Mouse (Mus musculus): ENCODE measurements around the gene Ccdc158. TPM values are rescaled to one million over a fixed set of nuclear protein-coding genes. Genes with fewer than 3 reads are reported as not detected.

Ccdc158 gene
- polyA plus RNA-seq, 1 experiment from 2014 or later, result 0.44 TPM

DNA sequence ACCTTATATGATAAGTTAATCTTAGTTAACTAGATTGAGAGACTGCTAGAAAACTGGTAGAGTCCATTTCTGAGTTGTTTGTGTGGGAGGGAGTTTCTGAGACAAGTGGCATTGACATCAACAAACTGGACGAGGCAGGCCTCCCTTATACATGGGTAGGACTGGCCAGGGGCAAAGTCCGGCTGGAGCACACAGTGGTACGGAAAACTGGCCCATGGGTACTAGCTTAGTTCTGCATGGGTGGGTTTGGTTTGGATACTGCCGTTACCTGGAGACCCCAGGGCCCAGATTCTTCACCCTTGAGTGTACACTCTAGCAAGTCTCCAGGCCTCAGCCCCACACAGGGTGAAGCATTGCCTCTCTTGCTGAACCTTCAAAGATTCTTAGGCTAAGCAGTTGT is 62.3 kb downstream of the Ccdc158 start:
- Histone ChIP-seq H3K36me3 (no peaks in the 10 kb centered on the region), H3K4me3 (no peak overlapping the region), H3K4me2 (no peak overlapping the region), H3K9ac (no peak overlapping the region), H3K4me1 (replicated peaks) (no peaks in the 10 kb centered on the region), H3K9me3 (no peaks in the 10 kb centered on the region), H3K27ac (no peak overlapping the region), H3K27me3 (no peaks in the 10 kb centered on the region)
- WGBS, result 86% methylated on average over 4 of the region's 4 CpGs
- no peak for ATAC-seq (ENCODE audit: low FRiP score)

DNA sequence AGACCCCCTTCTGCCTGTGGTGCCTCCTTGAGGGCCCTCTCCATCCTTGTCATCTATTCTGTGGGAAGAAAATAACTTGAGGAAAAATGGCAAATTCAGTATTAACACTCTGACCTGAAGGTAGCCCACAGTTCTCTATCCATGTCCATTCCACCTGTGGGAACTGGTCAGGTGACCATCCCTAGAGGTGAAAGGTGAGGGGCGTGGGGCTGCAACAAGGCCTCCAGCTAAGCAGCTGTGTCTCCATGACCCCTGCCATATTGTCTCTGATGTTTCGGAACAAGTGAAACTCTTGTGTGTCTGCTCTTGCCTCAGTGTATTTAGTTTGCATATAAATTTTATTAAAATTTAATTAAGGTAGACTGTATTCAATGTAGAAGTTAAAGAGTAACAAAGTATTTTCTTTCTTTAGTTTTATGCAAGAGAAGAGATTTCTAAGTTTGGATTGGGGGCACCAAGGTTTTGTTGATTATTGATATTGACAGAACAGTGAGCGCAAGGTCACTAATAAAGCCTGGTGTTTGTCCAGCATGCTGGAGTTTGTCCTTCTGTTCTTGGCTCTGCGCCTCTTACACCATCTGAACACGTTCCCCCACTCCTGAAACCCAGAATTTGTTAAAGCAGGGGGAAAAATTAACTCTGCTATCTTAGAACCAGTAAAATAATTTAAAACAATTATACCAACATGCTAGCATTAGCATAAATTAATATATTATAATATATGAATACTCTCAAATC is 67.4 kb downstream of the Ccdc158 start:
- Histone ChIP-seq H3K27me3 (peaks cover 2% of the 10 kb centered on the region; the same call in 1 of the 2 replicates), H3K4me1 (replicated peaks) (no peaks in the 10 kb centered on the region; the same call in 1 of the 2 replicates), H3K9ac (no peak overlapping the region), H3K4me3 (no peak overlapping the region), H3K4me2 (no peak overlapping the region), H3K9me3 (no peaks in the 10 kb centered on the region), H3K36me3 (no peaks in the 10 kb centered on the region), H3K27ac (no peak overlapping the region)
- no peak for ATAC-seq (ENCODE audit: low FRiP score)
- WGBS, result 93% methylated on average over 5 of the region's 5 CpGs

DNA sequence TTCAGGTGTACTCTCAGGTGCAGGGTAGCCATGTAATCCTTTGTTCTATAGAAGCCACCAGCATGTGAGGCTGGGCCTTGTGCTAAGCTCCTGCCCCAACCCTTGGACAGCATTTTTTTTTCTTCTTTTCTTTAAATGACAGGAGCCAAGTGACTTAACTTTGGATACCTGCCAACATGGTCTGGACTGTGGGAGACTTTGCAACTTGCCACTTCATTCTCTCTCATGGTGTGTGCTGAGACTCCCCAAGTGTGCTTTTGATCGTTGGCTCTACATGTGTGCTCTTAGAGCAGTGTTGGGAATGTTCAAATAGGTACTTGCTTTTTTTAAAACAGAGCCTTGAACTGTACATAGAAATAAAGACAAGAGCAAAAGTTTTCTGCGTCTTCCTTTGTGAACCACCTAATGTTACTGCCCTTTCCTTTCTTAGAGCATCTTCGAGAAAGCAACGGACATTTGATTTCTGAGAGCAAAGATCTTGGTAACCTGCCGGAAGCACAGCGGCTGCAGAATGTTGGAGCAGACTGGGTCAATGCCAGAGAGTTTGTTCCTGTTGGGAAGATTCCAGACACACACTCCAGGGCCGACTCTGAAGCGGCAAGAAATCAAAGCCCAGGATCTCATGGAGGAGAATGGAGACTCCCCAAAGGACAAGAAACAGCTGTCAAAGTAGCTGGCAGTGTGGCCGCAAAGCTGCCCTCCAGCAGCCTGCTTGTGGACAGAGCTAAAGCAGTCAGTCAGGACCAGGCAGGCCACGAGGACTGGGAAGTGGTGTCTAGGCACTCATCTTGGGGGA is 70.4 kb downstream of the Ccdc158 start:
- H3K9ac ChIP-seq, result no peak overlapping the region
- 70% methylated on average over 10 of the region's 10 CpGs for WGBS
- H3K27ac ChIP-seq, result no peak overlapping the region
- no peak for ATAC-seq (ENCODE audit: low FRiP score)
- no peaks in the 10 kb centered on the region; the same call in 1 of the 2 replicates for H3K4me1 ChIP-seq (replicated peaks)
- no peaks in the 10 kb centered on the region for H3K36me3 ChIP-seq
- no peak overlapping the region for H3K4me2 ChIP-seq
- no peaks in the 10 kb centered on the region for H3K9me3 ChIP-seq
- H3K4me3 ChIP-seq, result no peak overlapping the region
- H3K27me3 ChIP-seq, result peaks cover 13% of the 10 kb centered on the region; the same call in 1 of the 2 replicates

DNA sequence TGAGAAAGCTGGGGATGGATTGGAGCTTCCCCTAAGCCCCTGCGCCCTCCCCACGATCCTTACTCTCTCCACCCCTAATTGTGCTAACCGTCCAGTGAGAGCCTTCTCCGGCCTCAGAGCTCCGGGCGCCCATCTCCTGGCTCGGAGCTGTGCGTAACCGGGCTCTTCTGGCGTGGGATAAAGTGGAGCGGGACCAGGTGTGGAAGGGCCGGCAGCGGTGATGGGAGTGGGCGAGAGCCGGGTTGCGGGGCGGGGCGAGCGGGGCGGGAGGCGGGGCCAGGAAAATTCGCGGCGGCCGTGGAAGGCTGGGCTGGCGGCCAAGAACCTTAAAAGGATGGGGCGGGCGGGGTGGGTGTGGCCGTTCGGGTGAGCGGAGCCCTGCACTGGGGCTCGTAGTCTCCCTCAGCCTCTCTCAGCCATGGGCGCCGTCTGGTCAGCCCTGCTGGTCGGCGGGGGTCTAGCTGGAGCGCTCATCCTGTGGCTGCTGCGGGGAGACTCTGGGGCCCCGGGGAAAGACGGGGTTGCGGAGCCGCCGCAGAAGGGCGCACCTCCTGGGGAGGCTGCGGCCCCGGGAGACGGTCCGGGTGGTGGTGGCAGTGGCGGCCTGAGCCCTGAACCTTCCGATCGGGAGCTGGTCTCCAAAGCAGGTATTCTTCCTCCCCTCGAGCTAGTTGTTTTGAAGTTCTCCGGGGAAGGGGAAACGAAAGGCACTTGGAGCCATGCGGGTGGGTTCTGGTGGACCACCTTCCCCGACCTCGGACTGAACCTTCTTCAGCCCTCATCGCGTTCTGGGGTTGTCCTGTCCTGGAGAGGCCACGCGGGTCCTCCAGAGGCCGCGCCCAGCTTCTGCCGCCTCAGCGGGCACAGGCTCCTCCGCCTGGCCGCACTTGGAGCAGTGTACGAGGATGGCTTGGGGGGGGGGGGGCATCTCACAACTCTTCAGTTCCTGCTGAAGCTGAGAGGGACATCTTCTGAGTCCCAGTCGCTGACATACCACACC is 72.1 kb downstream of the Ccdc158 start, which contains the start of gene Stbd1:
Gene Stbd1 (plus strand): TSS at position 351 of the 1,000 bp plus-strand sequence.
- H3K27me3 ChIP-seq, result peaks cover 13% of the 10 kb centered on the region; the same call in 1 of the 2 replicates
- 1% methylated on average over 61 of the region's 69 CpGs for WGBS
- H3K27ac ChIP-seq, result no peak within 1 kb of the TSS
- ATAC-seq (ENCODE audit: low FRiP score), result peak; percentile 94
- peak within 1 kb of the TSS; percentile 92 for H3K4me2 ChIP-seq
- no peaks in the 10 kb centered on the region; the same call in 1 of the 2 replicates for H3K4me1 ChIP-seq (replicated peaks)
- no peaks in the 10 kb centered on the region for H3K9me3 ChIP-seq
- H3K9ac ChIP-seq, result peak within 1 kb of the TSS; percentile 77
- H3K36me3 ChIP-seq, result no peaks in the 10 kb centered on the region
- H3K4me3 ChIP-seq, result peak within 1 kb of the TSS; percentile 66

DNA sequence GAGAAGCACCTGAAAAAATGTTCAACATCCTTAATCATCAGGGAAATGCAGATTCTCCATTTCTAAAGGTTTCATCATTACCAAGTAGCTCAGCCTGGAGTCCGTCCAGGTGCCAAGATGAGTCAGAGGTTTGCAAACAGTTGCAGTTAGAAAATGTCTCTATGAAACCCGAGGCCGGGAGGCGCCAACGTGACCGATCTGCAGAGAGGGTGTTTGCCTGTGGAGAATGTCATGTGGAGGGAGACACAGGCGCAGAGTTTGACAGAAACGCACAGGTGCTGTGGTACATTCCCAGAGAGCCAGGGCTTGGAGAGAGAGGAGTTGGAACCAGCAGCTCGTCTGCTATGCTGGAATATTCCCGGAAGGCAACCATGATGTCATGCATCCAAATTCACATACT is 76.0 kb downstream of the Ccdc158 start:
- peaks cover 11% of the 10 kb centered on the region; the same call in 1 of the 2 replicates for H3K27me3 ChIP-seq
- H3K36me3 ChIP-seq, result no peaks in the 10 kb centered on the region
- no peak overlapping the region for H3K4me3 ChIP-seq
- no peak overlapping the region for H3K27ac ChIP-seq
- 87% methylated on average over 10 of the region's 10 CpGs for WGBS
- no peak overlapping the region for H3K9ac ChIP-seq
- no peaks in the 10 kb centered on the region; the same call in 1 of the 2 replicates for H3K4me1 ChIP-seq (replicated peaks)
- no peak for ATAC-seq (ENCODE audit: low FRiP score)
- H3K9me3 ChIP-seq, result no peaks in the 10 kb centered on the region
- H3K4me2 ChIP-seq, result no peak overlapping the region

DNA sequence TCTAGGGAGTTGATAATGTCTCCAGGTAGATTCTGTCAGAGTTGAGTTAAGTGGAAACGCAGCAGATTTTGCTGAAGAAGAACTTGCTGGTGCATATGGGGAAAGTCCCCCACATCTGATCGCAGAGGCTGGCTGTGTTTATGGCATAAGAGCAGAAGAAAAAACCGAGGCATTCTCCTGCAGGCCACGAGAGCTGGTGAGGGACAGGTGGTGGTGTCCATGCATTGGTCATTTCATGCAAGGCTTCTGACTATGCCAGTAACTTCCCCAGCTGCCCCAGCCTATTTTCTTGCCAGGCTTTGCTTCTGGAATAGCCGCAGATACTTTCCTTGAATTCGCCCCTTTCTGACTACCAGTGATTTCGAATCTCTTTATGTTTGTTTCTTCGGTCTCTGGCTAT is 78.2 kb downstream of the Ccdc158 start:
- no peak overlapping the region for H3K4me2 ChIP-seq
- no peak overlapping the region for H3K27ac ChIP-seq
- no peak overlapping the region for H3K4me3 ChIP-seq
- no peak overlapping the region for H3K9ac ChIP-seq
- H3K36me3 ChIP-seq, result no peaks in the 10 kb centered on the region
- H3K9me3 ChIP-seq, result no peaks in the 10 kb centered on the region
- no peaks in the 10 kb centered on the region for H3K4me1 ChIP-seq (replicated peaks)
- WGBS, result 88% methylated on average over 8 of the region's 8 CpGs
- H3K27me3 ChIP-seq, result peaks cover 10% of the 10 kb centered on the region; the same call in 1 of the 2 replicates
- no peak for ATAC-seq (ENCODE audit: low FRiP score)

DNA sequence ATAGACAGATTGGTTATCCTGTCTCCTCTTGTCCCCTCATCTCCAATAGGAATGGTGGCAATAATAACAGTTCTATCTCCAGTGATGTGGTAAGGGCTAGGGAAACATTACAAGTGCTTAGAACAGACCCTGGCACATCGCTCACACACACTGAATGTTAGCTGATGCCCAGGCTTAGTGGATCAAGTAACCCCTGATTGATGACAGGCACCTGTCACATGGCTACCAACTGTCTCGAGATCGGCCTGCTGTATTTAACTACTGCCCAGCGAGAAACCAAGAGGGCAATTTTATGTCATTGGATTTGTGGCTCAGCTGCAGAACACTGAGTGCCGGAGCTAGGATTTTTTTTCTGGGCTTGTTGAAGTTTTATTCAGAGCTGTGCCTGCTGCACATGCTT is 80.0 kb downstream of the Ccdc158 start:
- 88% methylated on average over 5 of the region's 5 CpGs for WGBS
- Histone ChIP-seq H3K27me3 (peaks cover 1% of the 10 kb centered on the region; the same call in 1 of the 2 replicates), H3K4me2 (no peak overlapping the region), H3K4me1 (replicated peaks) (no peaks in the 10 kb centered on the region), H3K27ac (no peak overlapping the region), H3K9ac (no peak overlapping the region), H3K4me3 (no peak overlapping the region), H3K9me3 (no peaks in the 10 kb centered on the region), H3K36me3 (no peaks in the 10 kb centered on the region)
- no peak for ATAC-seq (ENCODE audit: low FRiP score)

DNA sequence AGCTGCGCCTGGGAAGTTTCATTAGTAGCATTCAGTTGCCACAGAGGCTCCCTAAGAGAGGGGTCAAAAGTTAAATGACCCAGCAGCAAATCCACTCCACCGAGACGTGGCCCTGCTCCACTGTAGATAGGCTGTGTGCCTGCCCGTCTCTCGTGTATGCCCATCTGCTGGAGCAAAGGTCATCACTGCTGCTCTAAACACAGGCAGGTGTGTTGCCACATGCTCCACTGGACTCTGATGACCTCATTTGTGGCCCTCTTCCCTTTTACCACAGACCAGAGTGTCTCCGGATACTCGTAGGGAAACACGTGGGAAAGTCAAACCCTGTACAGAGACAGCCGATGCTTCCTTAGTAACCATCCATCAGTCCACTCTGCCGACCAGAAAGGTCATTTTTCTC is 89.1 kb downstream of the Ccdc158 start:
- ATAC-seq (ENCODE audit: low FRiP score), result no peak
- WGBS, result 44% methylated on average over 10 of the region's 10 CpGs
- Histone ChIP-seq H3K9me3 (no peaks in the 10 kb centered on the region), H3K27me3 (no peaks in the 10 kb centered on the region), H3K4me3 (no peak overlapping the region), H3K4me1 (replicated peaks) (no peaks in the 10 kb centered on the region), H3K36me3 (no peaks in the 10 kb centered on the region), H3K9ac (no peak overlapping the region), H3K4me2 (no peak overlapping the region), H3K27ac (no peak overlapping the region)

DNA sequence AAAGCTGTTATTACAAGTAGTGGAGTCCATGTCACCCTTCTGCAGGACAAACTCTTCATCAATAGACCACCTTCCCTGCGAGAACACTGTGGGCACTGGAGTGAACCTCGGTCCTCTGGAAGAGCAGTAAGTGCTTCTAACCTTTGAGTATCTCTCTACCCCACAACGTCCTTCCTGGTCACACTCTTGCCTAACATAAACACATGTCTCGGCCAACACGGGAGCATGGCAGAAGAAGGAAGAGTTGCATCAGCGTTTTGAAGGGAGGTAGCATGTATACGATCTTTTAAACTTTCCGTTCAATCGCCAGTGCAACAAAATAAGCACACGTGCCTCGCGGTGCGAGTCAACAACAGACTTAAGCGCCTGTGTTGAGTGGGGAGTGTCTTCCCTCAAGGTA is 95.5 kb downstream of the Ccdc158 start:
- H3K4me3 ChIP-seq, result no peak overlapping the region
- H3K4me2 ChIP-seq, result no peak overlapping the region
- H3K27me3 ChIP-seq, result no peaks in the 10 kb centered on the region
- no peaks in the 10 kb centered on the region for H3K36me3 ChIP-seq
- H3K4me1 ChIP-seq (replicated peaks), result no peaks in the 10 kb centered on the region
- no peak for ATAC-seq (ENCODE audit: low FRiP score)
- WGBS, result 90% methylated on average over 14 of the region's 14 CpGs
- H3K9me3 ChIP-seq, result no peaks in the 10 kb centered on the region
- H3K27ac ChIP-seq, result no peak overlapping the region
- no peak overlapping the region for H3K9ac ChIP-seq

DNA sequence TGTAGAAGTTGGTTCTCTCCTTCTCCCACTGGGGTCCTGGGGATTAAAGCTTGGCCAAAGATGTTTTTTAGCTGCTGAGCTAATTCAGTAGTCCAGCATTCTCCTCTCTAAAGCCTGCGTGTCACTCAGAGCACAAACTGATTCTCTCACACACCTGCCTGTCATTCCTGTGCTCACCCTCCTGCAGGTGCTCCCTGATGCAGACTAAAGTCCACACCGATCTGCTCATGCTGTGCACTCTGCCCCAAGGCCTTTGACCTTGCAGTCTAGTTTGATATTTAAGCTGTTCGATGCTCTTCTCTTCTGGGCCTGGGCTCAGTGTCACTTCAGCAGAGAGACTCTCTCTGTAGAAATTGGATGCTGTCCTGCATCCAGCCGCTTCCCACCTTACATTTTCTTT is 103.8 kb downstream of the Ccdc158 start:
- no peak for ATAC-seq (ENCODE audit: low FRiP score)
- no peak overlapping the region for H3K4me2 ChIP-seq
- no peaks in the 10 kb centered on the region for H3K36me3 ChIP-seq
- no peak overlapping the region for H3K4me3 ChIP-seq
- no peak overlapping the region for H3K27ac ChIP-seq
- WGBS, result 91% methylated on average over 4 of the region's 4 CpGs
- H3K27me3 ChIP-seq, result no peaks in the 10 kb centered on the region
- H3K4me1 ChIP-seq (replicated peaks), result no peaks in the 10 kb centered on the region
- H3K9me3 ChIP-seq, result no peaks in the 10 kb centered on the region
- no peak overlapping the region for H3K9ac ChIP-seq

DNA sequence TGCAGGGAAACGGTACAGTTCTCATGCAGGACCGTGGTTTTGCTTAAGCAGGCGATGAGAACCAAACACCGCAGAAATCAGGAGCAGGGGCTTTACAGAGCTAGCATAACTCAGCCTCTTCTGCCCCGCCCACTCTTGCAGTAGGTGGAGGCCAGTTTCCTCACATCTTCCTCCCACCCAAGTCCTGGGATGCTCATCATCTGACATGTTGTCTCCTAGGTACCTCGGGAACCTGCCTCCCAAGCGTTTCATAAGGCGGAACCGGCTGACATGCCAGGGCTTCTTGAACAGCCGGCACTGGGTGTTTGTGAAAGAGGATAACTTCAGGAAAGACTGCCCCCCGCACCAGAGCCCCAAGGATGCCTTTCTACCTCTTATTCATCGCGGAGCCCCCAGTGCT is 113.1 kb downstream of the Ccdc158 start:
- H3K36me3 ChIP-seq, result no peaks in the 10 kb centered on the region
- no peak overlapping the region for H3K4me3 ChIP-seq
- H3K27me3 ChIP-seq, result no peaks in the 10 kb centered on the region
- no peaks in the 10 kb centered on the region for H3K4me1 ChIP-seq (replicated peaks)
- H3K4me2 ChIP-seq, result no peak overlapping the region
- WGBS, result 87% methylated on average over 13 of the region's 13 CpGs
- no peak overlapping the region for H3K9ac ChIP-seq
- H3K27ac ChIP-seq, result no peak overlapping the region
- no peak for ATAC-seq (ENCODE audit: low FRiP score)
- H3K9me3 ChIP-seq, result no peaks in the 10 kb centered on the region

DNA sequence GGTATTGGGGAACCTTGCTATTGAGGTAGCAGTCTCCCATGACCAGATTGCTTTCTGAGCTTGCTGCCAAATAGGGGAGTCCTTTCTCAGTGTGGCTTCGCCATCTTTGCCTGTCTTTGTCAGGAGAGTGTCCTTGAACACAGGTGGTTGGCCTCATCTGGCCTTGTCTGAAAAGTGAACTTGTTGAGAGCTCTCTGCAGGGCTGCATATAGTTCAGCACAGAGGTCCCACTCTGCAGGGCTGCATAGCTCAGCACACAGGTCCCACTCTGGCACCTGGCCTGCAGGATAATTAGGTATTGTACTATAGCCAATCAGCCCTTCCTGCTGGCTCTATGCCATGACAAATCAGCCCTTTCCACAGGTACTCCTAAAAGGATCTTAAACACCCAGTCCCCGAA is 114.9 kb downstream of the Ccdc158 start:
- no peaks in the 10 kb centered on the region for H3K4me1 ChIP-seq (replicated peaks)
- 85% methylated on average over 2 of the region's 2 CpGs for WGBS
- H3K27ac ChIP-seq, result no peak overlapping the region
- no peak overlapping the region for H3K4me2 ChIP-seq
- H3K9me3 ChIP-seq, result no peaks in the 10 kb centered on the region
- ATAC-seq (ENCODE audit: low FRiP score), result no peak
- H3K9ac ChIP-seq, result no peak overlapping the region
- H3K36me3 ChIP-seq, result no peaks in the 10 kb centered on the region
- no peaks in the 10 kb centered on the region for H3K27me3 ChIP-seq
- H3K4me3 ChIP-seq, result no peak overlapping the region
